Mouse (Mus musculus) left cerebral cortex, adult 2 months (tissue): ENCODE measurements around the gene Qsox1. TPM values are rescaled to one million over a fixed set of nuclear protein-coding genes. Genes with fewer than 3 reads are reported as not detected.
A peak's percentile ranks its signal among the peaks of the same experiment; 100 is the strongest.

ENCODE experiments used
- DNase-seq, 2 experiments: peaks; one replicate each; pipeline ENCODE4 v3.0.0; 2021 to 2022; ENCODE audit warnings: low spot score in 2 of 2, mixed read lengths in 1 of 2; ENCODE audit errors: extremely low spot score in 1 of 2
- H3K27ac ChIP-seq: fragments of 200-600 bp; 2 replicates; pipeline ENCODE4 v1.8.1; 2022
- H3K4me3 ChIP-seq: fragments of 200-600 bp; 2 replicates; pipeline ENCODE4 v1.8.1; 2022
- CTCF ChIP-seq: fragments of 200-600 bp; IDR thresholded peaks from 2 replicates; pipeline ENCODE4 v1.8.1; 2022; ENCODE audit warnings: antibody characterized with exemption, mild to moderate bottlenecking, moderate library complexity
- intact Hi-C: fragments of 180-260 bp; cut with DNase I; formaldehyde crosslinking; loops from one replicate; pipeline ENCODE4 v1.15.1; 2025
- total RNA-seq, 2 experiments: library from RNA; stranded (reverse); gene quantifications; 2 replicates each; pipeline ENCODE4 v1.2.3; 2021

The Qsox1 gene
- total RNA-seq, 2 experiments from 2014 or later: 28.2 to 32.2 TPM

DNA sequence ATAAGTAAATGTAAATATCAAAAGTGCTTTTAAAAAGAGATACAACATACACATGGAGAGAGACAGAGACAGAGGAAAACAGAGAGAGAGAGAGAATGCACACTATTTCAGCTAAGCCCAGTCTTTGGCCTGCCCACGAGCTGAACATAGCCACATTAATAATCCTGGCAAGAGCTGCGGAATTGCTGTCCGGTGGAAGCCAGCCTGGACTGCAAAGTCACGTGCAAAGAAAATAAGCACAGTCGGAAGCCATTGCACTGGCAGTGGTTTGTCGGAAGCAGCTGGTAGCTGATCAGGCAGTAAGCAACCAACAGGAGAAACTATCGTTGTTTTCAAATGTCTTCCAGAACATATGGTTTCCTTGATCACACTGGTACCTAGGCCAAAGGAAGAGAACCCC lies 55.1 kb downstream of the Qsox1 start:
- no peak overlapping the region for H3K27ac ChIP-seq
- TF ChIP-seq CTCF: no peak
- no peak overlapping the region for H3K4me3 ChIP-seq

GRCm38 (mm10) chr1:155753411-155753810 lies 59.3 kb downstream of the Qsox1 start:
- TF ChIP-seq CTCF: no peak
- H3K27ac ChIP-seq: no peak overlapping the region
- no peak for DNase-seq
- H3K4me3 ChIP-seq: no peak overlapping the region
- intact Hi-C loops: no loop called here

More for the DNA sequence above, 55.1 kb downstream of the Qsox1 start:
- intact Hi-C loops: no loop called here
- DNase-seq: no peak

DNA sequence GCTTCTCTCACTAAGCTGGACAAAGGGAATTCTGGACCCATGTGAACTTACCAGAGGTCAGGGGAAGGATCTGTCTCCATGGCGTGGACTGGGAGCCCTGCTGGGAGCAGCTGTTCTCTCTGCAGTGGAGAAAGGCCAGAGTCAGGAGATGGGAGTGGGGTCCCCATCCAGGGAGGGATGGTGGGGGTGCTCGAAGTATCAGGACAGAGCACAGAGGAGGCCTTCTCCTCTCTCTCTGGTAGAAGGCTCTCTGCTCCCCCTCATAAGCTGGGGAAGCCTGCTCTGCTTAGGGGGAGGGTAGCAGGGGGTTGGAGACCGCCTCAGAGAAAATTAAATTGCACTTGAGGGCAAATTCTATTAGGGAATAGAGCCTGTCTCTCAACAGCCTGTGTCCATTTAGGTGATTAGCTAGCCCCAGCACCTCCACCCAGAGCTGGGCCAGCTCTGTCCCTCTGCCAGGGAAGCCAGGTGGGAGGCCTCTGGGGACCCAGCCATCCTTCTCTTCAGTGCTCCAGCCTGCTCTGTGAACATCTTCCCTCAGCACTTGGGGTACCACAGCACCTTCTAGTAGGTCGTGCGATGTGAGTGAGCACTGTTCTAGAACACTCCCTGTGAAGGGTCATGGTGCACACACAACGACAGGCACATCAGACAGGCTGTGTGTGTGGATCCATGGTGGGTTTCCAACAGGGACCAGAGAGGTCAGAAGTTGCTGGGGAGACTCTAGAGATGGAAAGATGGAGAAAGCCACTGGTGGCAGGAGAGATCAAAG lies 61.0 kb downstream of the Qsox1 start, which contains the start of gene Lhx4:
Gene Lhx4, minus strand, starts transcription at position 201 of the 772 bp plus-strand sequence.
- no peak within 1 kb of the TSS for H3K4me3 ChIP-seq
- TF ChIP-seq CTCF: no peak
- DNase-seq: no peak
- no peak within 1 kb of the TSS for H3K27ac ChIP-seq
- intact Hi-C loops: no loop called here

- intact Hi-C loops: no loop called here
- no peak overlapping the region for H3K27ac ChIP-seq
- H3K4me3 ChIP-seq: no peak overlapping the region
- TF ChIP-seq CTCF: no peak
- DNase-seq: no peak
Measured at GRCm38 (mm10) chr1:155750517-155751178, 62.0 kb downstream of the Qsox1 start.

DNA sequence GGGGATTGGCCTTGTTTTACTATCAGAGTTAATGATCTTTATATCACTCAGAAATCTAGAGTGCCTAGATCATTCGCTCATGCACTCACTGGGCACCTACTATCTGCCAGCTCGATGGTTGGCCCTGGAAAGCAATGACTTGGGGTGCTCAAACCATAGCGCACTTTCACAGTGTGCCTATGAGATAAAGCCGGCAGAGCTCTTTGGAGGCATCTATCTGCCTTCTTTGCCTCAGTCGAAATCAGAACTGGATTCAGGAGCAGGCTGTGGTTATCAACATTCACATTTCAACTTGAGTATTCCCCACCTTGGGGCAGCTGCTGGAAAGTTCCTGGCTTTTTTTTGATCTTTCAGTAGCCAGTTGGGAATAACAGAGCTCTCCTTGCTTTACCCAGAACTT lies 64.8 kb downstream of the Qsox1 start:
- DNase-seq: no peak
- intact Hi-C loops: no loop called here
- H3K4me3 ChIP-seq: no peak overlapping the region
- no peak overlapping the region for H3K27ac ChIP-seq
- no peak for TF ChIP-seq CTCF

- Histone ChIP-seq H3K4me3 (no peak overlapping the region), H3K27ac (no peak overlapping the region)
- intact Hi-C loops: no loop called here
- no peak for TF ChIP-seq CTCF
- no peak for DNase-seq
Measured at GRCm38 (mm10) chr1:155747011-155747410, 65.7 kb downstream of the Qsox1 start.

DNA sequence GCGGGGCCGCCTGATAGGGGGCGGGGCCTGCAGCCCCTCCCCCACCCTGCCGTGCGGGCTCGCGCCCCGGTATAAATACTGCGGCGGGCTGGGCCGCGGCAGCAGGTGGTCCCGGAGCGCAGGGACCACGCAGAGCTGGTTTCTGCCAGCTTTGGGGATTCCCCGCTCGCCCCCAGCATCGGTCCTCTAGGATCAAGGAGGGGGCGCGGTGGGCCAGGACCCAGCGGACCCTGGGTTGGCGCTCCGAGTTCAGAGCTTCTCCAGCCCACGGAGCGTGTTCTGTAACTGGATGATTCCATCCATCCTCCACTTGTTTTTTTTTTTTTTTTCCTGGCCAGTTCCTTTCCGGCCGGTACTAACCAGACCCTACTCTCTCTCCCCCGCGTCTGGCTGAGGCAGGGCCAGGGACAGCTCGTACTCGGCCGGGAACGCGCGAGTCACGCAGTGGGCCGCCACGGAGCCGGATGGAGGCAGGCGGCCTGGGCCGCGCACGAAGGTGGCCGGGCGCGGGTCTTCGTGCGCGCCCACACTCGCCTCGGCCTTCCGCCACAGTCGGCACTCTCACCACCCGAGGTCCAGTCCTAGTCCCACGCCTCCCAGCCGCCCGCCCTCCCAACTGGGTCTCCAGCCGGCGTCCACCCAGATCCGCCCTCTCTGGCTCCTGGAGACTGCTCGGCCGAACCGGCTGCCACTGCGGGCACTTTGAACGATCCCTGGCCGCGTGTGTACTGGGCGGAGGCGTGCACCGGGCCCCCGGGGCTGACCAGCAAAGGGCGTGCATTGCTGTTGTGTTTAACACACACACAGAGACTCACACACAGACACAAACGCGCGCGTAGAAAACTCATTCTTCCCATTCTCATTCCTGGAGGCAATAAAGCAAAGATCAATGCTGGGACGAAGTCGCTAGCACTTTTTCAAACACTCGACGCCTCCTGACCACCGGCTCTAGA lies 70.0 kb downstream of the Qsox1 start:
- Histone ChIP-seq H3K4me3 (peak overlapping the region; percentile 22), H3K27ac (no peak overlapping the region)
- intact Hi-C loops: no loop called here
- no peak for DNase-seq
- no peak for TF ChIP-seq CTCF

GRCm38 (mm10) chr1:155741988-155742387 lies 70.7 kb downstream of the Qsox1 start:
- DNase-seq: no peak
- no peak overlapping the region for H3K27ac ChIP-seq
- no peak for TF ChIP-seq CTCF
- peak overlapping the region; percentile 22 for H3K4me3 ChIP-seq
- intact Hi-C loops: no loop called here

DNA sequence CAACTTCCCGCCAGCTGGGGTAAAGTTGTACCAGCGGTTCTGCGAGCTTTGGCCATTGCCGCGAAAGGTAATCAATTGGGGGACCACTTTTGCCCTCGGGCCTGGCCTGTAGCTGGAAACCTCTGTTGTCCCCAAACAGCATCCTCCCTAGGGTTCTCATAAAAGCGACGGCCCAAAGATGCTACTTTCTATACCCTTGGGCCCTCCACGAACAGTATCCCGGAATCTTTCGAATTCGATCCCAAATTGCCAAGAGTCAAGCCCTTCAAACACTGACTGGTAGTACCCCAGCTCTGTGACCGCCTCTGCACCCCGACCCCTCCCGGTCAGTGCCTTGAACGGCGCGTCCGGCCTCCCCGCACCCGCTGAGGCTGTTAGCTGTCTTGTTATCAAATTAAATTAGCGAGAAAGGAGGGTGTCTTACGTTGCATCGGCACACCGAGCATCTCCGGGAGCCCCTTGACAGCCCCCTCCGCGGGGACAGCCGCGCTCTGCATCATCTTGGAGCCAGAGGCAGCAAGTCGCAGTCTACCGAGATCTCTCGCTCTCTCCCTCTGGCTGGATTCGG lies 71.2 kb downstream of the Qsox1 start:
- H3K27ac ChIP-seq: no peak overlapping the region
- intact Hi-C loops: no loop called here
- TF ChIP-seq CTCF: no peak
- no peak for DNase-seq
- H3K4me3 ChIP-seq: no peak overlapping the region; the same call in 1 of the 2 replicates

- TF ChIP-seq CTCF: no peak
- Histone ChIP-seq H3K4me3 (no peak overlapping the region), H3K27ac (no peak overlapping the region)
- intact Hi-C loops: no loop called here
- no peak for DNase-seq
Measured at GRCm38 (mm10) chr1:155740622-155741377, 71.9 kb downstream of the Qsox1 start.
